Mouse (Mus musculus) left cerebral cortex, adult 18-20 months (tissue): ENCODE measurements around the gene Nop2. TPM values are rescaled to one million over a fixed set of nuclear protein-coding genes. Genes with fewer than 3 reads are reported as not detected.

Experiments used
- DNase-seq, 2 experiments: peaks; one replicate each; pipeline ENCODE4 v3.0.0; 2021 to 2022; ENCODE audit warnings: low spot score in 2 of 2, mixed read lengths in 1 of 2
- total RNA-seq, 2 experiments: library from RNA; stranded (reverse); gene quantifications; 2 replicates each; pipeline ENCODE4 v1.2.3; 2021

Gene Nop2
- total RNA-seq, 2 experiments from 2014 or later = 30.2 to 30.5 TPM

DNA sequence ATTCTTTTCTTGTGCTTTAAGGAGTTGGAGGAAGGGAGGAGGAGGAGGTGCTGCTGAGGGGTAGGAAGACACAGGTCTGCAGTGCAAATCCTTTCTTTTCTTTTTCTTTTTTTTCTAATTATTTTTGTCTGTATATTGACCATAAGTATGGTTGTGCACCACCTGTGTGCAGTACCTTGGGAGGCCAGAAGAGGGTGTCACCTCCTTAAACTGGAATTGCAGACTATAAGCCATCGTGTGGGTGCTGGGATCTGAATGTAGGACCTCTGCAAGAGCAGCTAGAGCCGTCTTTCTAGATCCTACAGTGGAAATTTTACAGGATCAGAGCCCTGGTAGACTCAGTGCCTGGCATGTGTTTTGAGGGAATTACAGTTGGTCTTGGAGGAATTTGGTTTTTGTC lies 24.0 kb upstream of the Nop2 start:
- no peak for DNase-seq

GRCm38 (mm10) chr6:125109371-125109770 lies 22.3 kb upstream of the Nop2 start:
- DNase-seq = no peak

- peak; percentile 38 to 51 for DNase-seq
Measured at GRCm38 (mm10) chr6:125110927-125111326, 20.8 kb upstream of the Nop2 start.

GRCm38 (mm10) chr6:125112553-125112952 lies 19.2 kb upstream of the Nop2 start:
- no peak for DNase-seq

GRCm38 (mm10) chr6:125119387-125119786 lies 12.3 kb upstream of the Nop2 start:
- DNase-seq = no peak

DNA sequence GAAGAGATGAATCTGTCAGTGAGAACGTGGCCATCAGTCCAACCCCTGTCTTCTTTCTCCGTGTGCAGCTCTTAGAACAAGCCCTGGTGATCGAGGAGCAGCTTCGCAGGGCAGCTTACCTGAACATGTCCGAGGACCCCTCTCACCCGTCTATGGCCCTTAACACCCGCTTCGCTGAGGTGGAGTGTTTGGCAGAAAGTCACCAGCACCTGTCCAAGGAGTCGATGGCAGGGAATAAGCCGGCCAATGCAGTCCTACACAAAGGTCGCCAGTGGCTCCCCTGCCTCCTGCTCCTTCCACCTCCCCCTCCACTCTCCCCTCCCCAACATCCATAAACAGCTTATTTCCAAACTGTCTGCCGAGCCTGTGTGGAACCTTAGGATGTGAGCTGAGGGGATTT lies 3.0 kb upstream of the Nop2 start:
- no peak for DNase-seq

DNA sequence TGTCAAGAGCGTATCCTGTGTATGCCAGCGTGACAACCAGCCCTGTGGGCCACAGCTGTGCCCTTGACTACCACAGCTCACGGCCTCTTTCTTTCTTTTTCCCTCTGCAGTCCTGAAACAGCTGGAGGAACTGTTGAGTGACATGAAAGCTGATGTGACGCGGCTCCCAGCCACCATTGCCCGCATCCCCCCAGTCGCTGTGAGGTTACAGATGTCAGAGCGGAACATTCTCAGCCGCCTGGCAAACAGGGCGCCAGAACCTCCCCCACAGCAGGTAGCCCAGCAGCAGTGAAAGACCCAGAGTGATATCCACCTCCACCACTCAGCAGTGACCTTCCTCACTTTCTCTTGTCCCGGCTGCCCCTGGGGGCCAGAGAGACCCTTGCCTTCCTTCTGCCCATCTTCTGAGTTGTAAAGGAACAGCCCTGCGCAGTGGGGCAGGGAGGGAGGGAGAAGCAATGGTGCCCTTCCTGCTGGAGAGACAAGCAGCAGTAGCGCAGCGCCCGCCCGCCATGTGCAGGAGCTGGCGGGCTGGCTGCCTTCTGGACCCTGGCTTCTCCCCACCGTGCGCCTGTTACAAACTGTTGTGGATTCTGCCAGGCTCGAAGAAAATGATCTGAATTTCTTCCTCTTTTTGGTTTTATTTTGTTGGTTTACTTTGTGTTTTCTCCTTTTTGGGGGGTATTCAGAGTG lies 1.9 kb upstream of the Nop2 start:
- DNase-seq = no peak

- no peak for DNase-seq
Measured at GRCm38 (mm10) chr6:125132470-125132869, 761 bp downstream of the Nop2 start.

- peak; percentile 47 to 62 for DNase-seq
Measured at GRCm38 (mm10) chr6:125137002-125137671, 5.4 kb downstream of the Nop2 start.

GRCm38 (mm10) chr6:125139747-125140146 lies 8.0 kb downstream of the Nop2 start:
- no peak for DNase-seq

GRCm38 (mm10) chr6:125142436-125142835 lies 10.7 kb downstream of the Nop2 start:
- DNase-seq = no peak

- DNase-seq = no peak
Measured at GRCm38 (mm10) chr6:125143128-125143527, 11.4 kb downstream of the Nop2 start.

- DNase-seq = no peak
Measured at GRCm38 (mm10) chr6:125143904-125144303, 12.2 kb downstream of the Nop2 start.

DNA sequence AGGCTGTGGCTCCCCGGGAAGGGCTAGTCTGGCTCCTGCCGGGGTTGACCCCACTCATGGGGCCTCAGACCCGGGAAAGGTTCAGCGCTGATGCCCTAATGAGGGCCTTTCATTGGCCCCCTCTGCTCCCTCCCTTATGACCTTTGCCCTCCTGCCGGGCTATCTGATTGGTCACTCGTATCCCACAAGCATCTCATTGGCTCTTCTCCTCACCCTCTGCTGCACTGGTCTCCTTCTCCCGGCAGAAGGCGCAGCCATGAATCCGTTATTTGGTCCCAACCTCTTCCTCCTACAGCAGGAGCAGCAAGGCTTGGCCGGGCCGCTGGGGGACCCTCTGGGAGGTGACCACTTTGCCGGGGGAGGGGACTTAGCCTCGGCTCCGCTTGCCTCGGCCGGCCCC lies 13.3 kb downstream of the Nop2 start, which contains the start of gene Iffo1:
Iffo1 (plus strand) TSS at position 241 of the 400 bp plus-strand sequence.
- DNase-seq = peak; percentile 87 to 90

DNA sequence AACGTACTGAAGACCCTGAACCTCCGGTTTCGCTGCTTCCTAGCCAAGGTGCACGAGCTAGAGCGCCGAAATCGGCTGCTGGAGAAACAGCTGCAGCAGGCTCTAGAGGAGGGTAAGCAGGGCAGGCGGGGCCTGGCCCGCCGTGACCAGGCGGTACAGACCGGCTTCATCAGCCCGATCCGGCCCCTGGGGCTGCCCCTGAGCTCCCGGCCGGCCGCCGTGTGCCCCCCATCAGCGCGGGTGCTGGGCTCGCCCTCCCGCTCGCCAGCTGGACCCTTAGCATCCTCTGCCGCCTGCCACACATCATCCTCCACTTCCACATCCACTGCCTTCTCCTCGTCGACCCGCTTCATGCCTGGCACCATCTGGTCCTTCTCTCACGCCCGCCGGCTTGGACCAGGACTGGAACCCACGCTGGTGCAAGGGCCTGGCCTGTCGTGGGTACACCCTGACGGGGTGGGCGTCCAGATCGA lies 13.8 kb downstream of the Nop2 start:
- peak in 1 of 2 experiments; percentile 47 for DNase-seq

GRCm38 (mm10) chr6:125146148-125146547 lies 14.4 kb downstream of the Nop2 start:
- peak in 1 of 2 experiments; percentile 29 for DNase-seq

DNA sequence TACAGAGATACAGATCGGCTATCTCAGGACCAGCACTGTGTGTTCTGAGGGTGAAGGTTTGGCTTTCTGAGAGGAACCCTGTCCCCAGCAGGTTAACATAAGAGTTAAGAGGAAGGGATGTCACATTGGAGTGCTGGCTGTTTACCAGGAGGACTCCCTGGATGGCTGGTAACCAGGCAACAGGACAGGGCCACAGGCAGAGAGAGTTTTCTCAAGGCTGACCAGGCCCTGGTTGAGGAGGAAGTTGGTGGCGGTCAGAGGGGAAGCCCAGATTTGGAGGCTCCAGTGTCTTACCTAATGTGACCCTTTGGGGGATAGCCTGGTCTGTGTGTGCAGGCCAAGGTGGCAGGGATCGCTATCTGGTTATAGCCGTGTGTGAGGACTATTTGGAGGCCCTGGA lies 15.1 kb downstream of the Nop2 start:
- no peak for DNase-seq

- no peak for DNase-seq
Measured at GRCm38 (mm10) chr6:125147329-125147728, 15.6 kb downstream of the Nop2 start.

DNA sequence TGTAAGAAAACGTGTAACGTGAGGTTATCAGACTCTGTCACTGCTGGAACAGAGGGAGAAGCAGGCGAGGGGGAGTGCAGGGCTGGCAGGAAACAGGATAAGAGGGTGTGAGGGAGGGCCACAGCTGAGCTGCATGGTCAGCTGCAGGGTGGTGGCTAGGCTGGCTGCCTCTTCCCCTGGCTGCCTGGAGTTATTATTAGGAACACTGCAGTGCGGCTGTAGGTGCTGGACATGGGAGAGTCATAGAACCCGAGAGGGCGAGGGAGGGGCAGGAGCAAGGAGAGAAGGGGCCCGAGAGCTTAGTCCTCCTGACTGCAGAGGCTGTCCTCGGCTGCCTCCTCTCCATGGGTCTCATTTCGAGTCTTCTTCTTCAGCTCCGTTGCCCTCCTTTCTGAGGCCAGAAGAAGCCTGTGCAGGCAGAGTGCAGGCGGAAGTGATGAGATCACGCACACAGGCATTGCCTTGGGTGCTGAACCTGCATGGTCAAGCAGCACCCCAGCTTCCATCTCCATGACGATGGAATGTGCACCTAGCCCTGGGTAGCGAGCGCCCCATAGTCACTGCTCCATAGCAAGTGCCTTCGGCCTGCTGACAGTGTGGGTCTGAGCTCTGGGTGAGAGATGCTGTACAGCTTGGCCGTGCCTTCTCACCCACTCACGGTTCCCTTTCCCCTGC lies 16.7 kb downstream of the Nop2 start:
- peak; percentile 52 to 59 for DNase-seq

GRCm38 (mm10) chr6:125148926-125149568 lies 17.3 kb downstream of the Nop2 start:
- peak; percentile 55 to 72 for DNase-seq

DNA sequence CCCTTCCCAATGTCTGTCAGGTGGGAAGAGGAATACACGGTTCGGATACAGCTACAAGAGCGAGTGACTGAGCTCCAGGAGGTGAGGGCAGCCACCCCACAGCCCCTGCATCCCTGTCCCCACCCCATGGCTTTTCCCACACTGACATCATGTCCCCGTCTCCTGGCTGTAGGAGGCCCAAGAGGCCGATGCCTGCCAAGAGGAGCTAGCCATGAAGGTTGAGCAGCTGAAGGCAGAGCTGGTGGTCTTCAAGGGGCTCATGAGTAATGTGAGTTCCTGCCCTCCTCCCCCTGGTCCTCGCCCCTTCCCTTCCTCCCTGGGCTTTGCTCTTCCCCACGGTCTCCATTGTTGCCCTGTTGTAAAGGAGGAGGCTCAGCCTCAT lies 17.9 kb downstream of the Nop2 start:
- no peak for DNase-seq
